ENCODE assay signal across 14 mouse cellular contexts in the genomic region with DNA sequence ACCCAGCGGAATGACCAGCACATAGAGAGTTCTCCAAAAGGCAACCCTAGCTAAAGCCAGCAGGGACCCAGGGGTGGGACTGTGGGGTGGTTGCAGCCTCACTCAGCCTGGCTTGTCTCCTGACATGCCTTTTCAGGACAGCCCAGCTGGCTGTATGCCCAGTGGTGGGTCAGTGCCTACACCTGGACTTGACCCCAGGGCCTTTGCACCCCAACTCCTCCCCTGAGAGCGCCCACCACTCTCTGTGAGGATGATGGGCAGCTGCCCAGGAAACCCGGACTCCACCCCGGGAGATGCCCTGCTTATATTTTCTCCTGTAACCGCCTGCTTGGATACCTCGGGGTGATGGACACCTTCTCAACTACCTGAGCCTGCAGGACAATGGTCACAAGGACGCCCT. TPM values are rescaled to one million over a fixed set of nuclear protein-coding genes. Genes with fewer than 3 reads are reported as not detected.
DNase-seq lines count a peak whose midpoint lies in the region; ATAC-seq lines count a peak whose summit lies in the region.
"Had no signal": no experiment of that assay in that cellular context is flagged by ENCODE, and none has a peak within 500 bp of the region (broad histone marks: within the 10 kb centered on the region; RNA-seq: fewer than 3 reads in every experiment).

No protein-coding gene starts in this region.

- no peak for ATAC-seq in neural tube, embryonic 11.5 days (ENCODE audit: insufficient read depth, low FRiP score, low TSS enrichment)
- no peak for ATAC-seq in embryonic facial prominence, embryonic 15.5 days (ENCODE audit: insufficient number of reproducible peaks, low FRiP score, low TSS enrichment, low read depth)
- ATAC-seq in intestine, embryonic 16.5 days, result no peak
- ATAC-seq in neural tube, embryonic 15.5 days (ENCODE audit: low FRiP score), result no peak
- ATAC-seq in megakaryocyte, adult 5-6 weeks (ENCODE audit: poor library complexity, severe bottlenecking), result no peak

- no peaks in the 10 kb centered on the region for H3K4me1 ChIP-seq in neural tube, embryonic 11.5 days (ENCODE audit: control insufficient read depth, insufficient read depth, low read length)
- H3K4me1 ChIP-seq in embryonic facial prominence, embryonic 15.5 days, result peaks cover 10% of the 10 kb centered on the region
- no peaks in the 10 kb centered on the region for H3K4me1 ChIP-seq in intestine, embryonic 16.5 days (ENCODE audit: control insufficient read depth, insufficient read depth, low read length)
- H3K4me1 ChIP-seq in neural tube, embryonic 15.5 days, result peaks cover 38% of the 10 kb centered on the region

- DNase-seq in neural tube, embryonic 11.5 days (ENCODE audit: low spot score), result no peak
- no peak for DNase-seq in neural tube, embryonic 10.5 days (ENCODE audit: extremely low spot score, low spot score)
- DNase-seq in adrenal gland, adult 18-20 months (ENCODE audit: low spot score in 2 of 2), result no peak
- DNase-seq in thymus, postnatal 36 days, result no peak
- DNase-seq: adrenal gland, adult 8-10 months; liver; right cerebral cortex, postnatal 14 days had no signal

- peaks cover 22% of the 10 kb centered on the region for H3K27me3 ChIP-seq in neural tube, embryonic 11.5 days (ENCODE audit: control insufficient read depth, insufficient read depth, low read length)
- H3K27me3 ChIP-seq in embryonic facial prominence, embryonic 15.5 days, result peaks cover 41% of the 10 kb centered on the region
- H3K27me3 ChIP-seq in intestine, embryonic 16.5 days (replicated peaks; ENCODE audit: control insufficient read depth, insufficient read depth, low read length), result peaks cover 22% of the 10 kb centered on the region
- peaks cover 25% of the 10 kb centered on the region for H3K27me3 ChIP-seq in neural tube, embryonic 15.5 days (replicated peaks)

- H3K36me3 ChIP-seq in neural tube, embryonic 11.5 days (ENCODE audit: control insufficient read depth, insufficient read depth, low read length), result no peaks in the 10 kb centered on the region
- H3K36me3 ChIP-seq in embryonic facial prominence, embryonic 15.5 days, result no peaks in the 10 kb centered on the region
- no peaks in the 10 kb centered on the region for H3K36me3 ChIP-seq in intestine, embryonic 16.5 days (ENCODE audit: control insufficient read depth, insufficient read depth, low read length)
- no peaks in the 10 kb centered on the region for H3K36me3 ChIP-seq in neural tube, embryonic 15.5 days
- H3K36me3 ChIP-seq: G1E had no signal

- peak overlapping the region; percentile 66; the same call in 1 of the 2 replicates for H3K4me2 ChIP-seq in neural tube, embryonic 11.5 days (ENCODE audit: low read depth)
- H3K4me2 ChIP-seq in embryonic facial prominence, embryonic 15.5 days (replicated peaks), result peak overlapping the region; percentile 94; the same call in 1 of the 2 replicates
- H3K4me2 ChIP-seq in intestine, embryonic 16.5 days (ENCODE audit: low read depth, low read length), result no peak overlapping the region
- peak overlapping the region; percentile 72 for H3K4me2 ChIP-seq in neural tube, embryonic 15.5 days

- H3K27ac ChIP-seq in neural tube, embryonic 11.5 days (ENCODE audit: low read depth, low read length), result no peak overlapping the region
- no peak overlapping the region for H3K27ac ChIP-seq in embryonic facial prominence, embryonic 15.5 days (replicated peaks)
- no peak overlapping the region for H3K27ac ChIP-seq in intestine, embryonic 16.5 days (ENCODE audit: low read length)
- H3K27ac ChIP-seq in neural tube, embryonic 15.5 days (replicated peaks), result no peak overlapping the region
- H3K27ac ChIP-seq: kidney, postnatal 0 days had no signal

- peak overlapping the region; percentile 37 for H3K4me3 ChIP-seq in neural tube, embryonic 11.5 days (ENCODE audit: low read depth, low read length)
- 0 out of 2 replicates have a peak overlapping the region, but pooled peaks have one; percentile 52 for H3K4me3 ChIP-seq in embryonic facial prominence, embryonic 15.5 days (replicated peaks)
- peak overlapping the region; percentile 59; the same call in 1 of the 2 replicates for H3K4me3 ChIP-seq in intestine, embryonic 16.5 days (ENCODE audit: low read length)
- H3K4me3 ChIP-seq in neural tube, embryonic 15.5 days (replicated peaks), result peak overlapping the region; percentile 74

- H3K9me3 ChIP-seq in neural tube, embryonic 11.5 days (ENCODE audit: control insufficient read depth, low read length), result no peaks in the 10 kb centered on the region
- H3K9me3 ChIP-seq in embryonic facial prominence, embryonic 15.5 days (replicated peaks), result no peaks in the 10 kb centered on the region
- no peaks in the 10 kb centered on the region for H3K9me3 ChIP-seq in intestine, embryonic 16.5 days (ENCODE audit: control insufficient read depth, low read length)
- no peaks in the 10 kb centered on the region for H3K9me3 ChIP-seq in neural tube, embryonic 15.5 days (replicated peaks)

- 0 out of 2 replicates have a peak overlapping the region, but pooled peaks have one; percentile 31 for H3K9ac ChIP-seq in neural tube, embryonic 11.5 days (ENCODE audit: low read length)
- no peak overlapping the region for H3K9ac ChIP-seq in embryonic facial prominence, embryonic 15.5 days
- H3K9ac ChIP-seq in intestine, embryonic 16.5 days (ENCODE audit: low read depth, low read length), result no peak overlapping the region
- H3K9ac ChIP-seq in neural tube, embryonic 15.5 days (replicated peaks), result peak overlapping the region; percentile 67

- 73% methylated on average over 7 of the region's 7 CpGs for WGBS in neural tube, embryonic 11.5 days
- 76% methylated on average over 7 of the region's 7 CpGs for WGBS in embryonic facial prominence, embryonic 15.5 days
- 71% methylated on average over 7 of the region's 7 CpGs for WGBS in intestine, embryonic 16.5 days
- 83% methylated on average over 7 of the region's 7 CpGs for WGBS in neural tube, embryonic 15.5 days

RNA-seq across cellular contexts. Expression of gene Sult4a1, which starts 0.9 kb away (rescaled TPM):
- 16.0 and 18.1 TPM in 2 replicates for polyA plus RNA-seq in neural tube, embryonic 11.5 days (2014; fragmentation: Nextera tagmentation; extraction: Ambion mirVana)
- 6.2 and 8.7 TPM in 2 replicates for polyA plus RNA-seq in embryonic facial prominence, embryonic 15.5 days (2015; fragmentation: Nextera tagmentation; extraction: Ambion mirVana)
- polyA plus RNA-seq in intestine, embryonic 16.5 days (2015; fragmentation: Nextera tagmentation; extraction: Ambion mirVana), result 4.9 and 5.1 TPM in 2 replicates
- 130 and 150 TPM in 2 replicates for polyA plus RNA-seq in neural tube, embryonic 15.5 days (2015; fragmentation: Nextera tagmentation; extraction: Ambion mirVana)
- total RNA-seq in megakaryocyte, adult 5-6 weeks (2015), result not detected in 2 replicates
- not detected in 2 replicates for total RNA-seq in megakaryocyte, adult 5-6 weeks (2017)
- total RNA-seq in adrenal gland, adult 18-20 months (2021), result 1 to 10 TPM; 4.4 to 4.9 TPM
- total RNA-seq: G1E had no signal
- polyA plus RNA-seq: G1E had no signal

RNA-seq across cellular contexts. Expression of gene Pnpla5, which starts 18.3 kb away (rescaled TPM):
- polyA plus RNA-seq in neural tube, embryonic 11.5 days (2014; fragmentation: Nextera tagmentation; extraction: Ambion mirVana), result not detected in 2 replicates
- polyA plus RNA-seq in embryonic facial prominence, embryonic 15.5 days (2015; fragmentation: Nextera tagmentation; extraction: Ambion mirVana), result 0.08 TPM in 1 of 2 replicates, not detected in the other
- not detected in 2 replicates for polyA plus RNA-seq in intestine, embryonic 16.5 days (2015; fragmentation: Nextera tagmentation; extraction: Ambion mirVana)
- polyA plus RNA-seq in neural tube, embryonic 15.5 days (2015; fragmentation: Nextera tagmentation; extraction: Ambion mirVana), result not detected in 2 replicates
- total RNA-seq in megakaryocyte, adult 5-6 weeks (2015), result not detected in 2 replicates
- total RNA-seq in megakaryocyte, adult 5-6 weeks (2017), result not detected in 2 replicates
- total RNA-seq in adrenal gland, adult 18-20 months (2021), result under 1 TPM; 0.17 to 0.48 TPM
- total RNA-seq: G1E; heart, adult 8-10 months had no signal
- polyA plus RNA-seq: G1E; kidney, postnatal 0 days had no signal

RNA-seq across cellular contexts. Expression of gene Efcab6, which starts 39.4 kb away (rescaled TPM):
- 0.35 and 0.41 TPM in 2 replicates for polyA plus RNA-seq in neural tube, embryonic 11.5 days (2014; fragmentation: Nextera tagmentation; extraction: Ambion mirVana)
- 0.85 and 1.3 TPM in 2 replicates for polyA plus RNA-seq in embryonic facial prominence, embryonic 15.5 days (2015; fragmentation: Nextera tagmentation; extraction: Ambion mirVana)
- 0.05 and 0.18 TPM in 2 replicates for polyA plus RNA-seq in intestine, embryonic 16.5 days (2015; fragmentation: Nextera tagmentation; extraction: Ambion mirVana)
- polyA plus RNA-seq in neural tube, embryonic 15.5 days (2015; fragmentation: Nextera tagmentation; extraction: Ambion mirVana), result 0.82 TPM in 2 replicates
- total RNA-seq in megakaryocyte, adult 5-6 weeks (2015), result not detected in 2 replicates
- total RNA-seq in megakaryocyte, adult 5-6 weeks (2017), result not detected in 2 replicates
- total RNA-seq in adrenal gland, adult 18-20 months (2021), result not detected
- total RNA-seq: G1E; heart, adult 8-10 months had no signal
- polyA plus RNA-seq: G1E had no signal

Comparison
In these comparisons a context has a peak if more than half of its experiments do, and no peak if none do; other contexts are left out.
1. H3K9ac ChIP-seq: peak in neural tube, embryonic 11.5 days (single experiment) and neural tube, embryonic 15.5 days (single experiment); none in embryonic facial prominence, embryonic 15.5 days (single experiment) and intestine, embryonic 16.5 days (single experiment).
2. Peak in every context shown above with its lines, with median percentiles within 50 percentile points of each other: H3K4me3 ChIP-seq.